Mouse (Mus musculus): ENCODE results near the gene Anks1.

The Anks1 gene

DNA sequence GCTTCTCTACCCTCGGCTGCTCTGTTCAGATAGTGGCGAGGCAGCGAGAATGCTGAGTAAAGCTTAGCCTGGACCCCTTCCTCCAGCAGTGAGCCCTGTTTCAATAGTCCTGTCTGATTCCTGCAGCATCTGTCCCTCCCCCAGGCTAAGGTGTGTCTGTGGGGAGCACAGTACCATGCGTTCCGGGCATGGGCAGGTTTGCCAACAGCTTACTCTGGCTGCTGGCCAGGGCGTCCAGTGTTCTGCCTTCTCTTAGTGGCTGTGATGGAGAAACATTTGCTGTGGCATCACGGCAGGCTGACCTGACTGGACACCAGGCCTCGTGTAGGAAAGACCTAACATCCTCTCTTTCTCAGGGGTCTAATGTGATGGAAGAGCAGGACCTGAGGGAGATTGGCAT is 141.1 kb downstream of the Anks1 start:
- DNase-seq (ENCODE audit: low spot score): no peak

DNA sequence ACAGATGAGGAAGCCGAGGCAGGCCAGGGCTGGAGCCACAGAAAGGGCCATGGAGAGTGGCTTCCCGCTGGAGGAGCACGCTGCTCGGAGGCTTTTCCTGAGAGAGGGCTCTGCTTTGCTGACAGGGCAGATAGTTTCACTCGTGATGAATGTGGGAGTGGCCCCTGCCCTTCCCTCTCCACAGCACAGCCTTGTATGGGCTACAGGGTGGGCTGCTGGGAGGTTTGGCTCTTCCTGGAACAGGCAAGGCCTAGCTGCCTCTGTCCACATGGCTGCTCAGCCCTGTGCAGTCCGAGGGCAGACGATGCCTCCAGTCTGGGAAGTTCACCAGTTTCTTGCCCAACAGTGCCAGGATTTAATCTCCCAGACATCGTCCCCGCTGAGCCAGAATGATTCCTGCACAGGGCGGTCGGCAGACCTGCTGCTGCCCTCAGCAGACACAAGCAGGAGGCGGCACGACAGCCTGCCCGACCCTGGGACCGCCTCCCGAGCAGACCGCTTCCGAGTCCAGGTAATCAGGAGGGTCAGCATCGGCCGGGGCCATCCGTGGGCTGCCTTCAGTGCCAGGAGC is 143.3 kb downstream of the Anks1 start:
- no peak for DNase-seq (ENCODE audit: low spot score)

DNA sequence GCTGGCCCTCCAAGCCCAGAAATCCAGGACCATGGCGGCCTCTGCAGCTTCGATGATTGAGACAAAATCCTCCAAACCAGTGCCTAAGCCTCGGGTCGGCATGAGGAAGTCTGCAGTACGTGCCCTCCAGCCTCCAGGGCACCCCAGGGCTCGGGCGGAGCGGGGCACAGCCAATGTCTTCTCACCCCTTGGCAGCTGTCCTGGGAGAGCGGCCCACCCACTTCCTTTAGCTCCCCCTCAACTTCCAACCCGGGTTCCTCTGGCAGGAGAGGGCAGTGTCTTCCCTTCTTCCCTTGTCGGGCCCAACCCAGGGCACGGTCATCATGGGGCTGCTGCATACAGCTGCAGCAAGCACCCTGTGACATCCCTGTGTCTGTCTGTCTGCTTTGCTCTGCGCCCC is 149.2 kb downstream of the Anks1 start:
- no peak for DNase-seq (ENCODE audit: low spot score)

DNA sequence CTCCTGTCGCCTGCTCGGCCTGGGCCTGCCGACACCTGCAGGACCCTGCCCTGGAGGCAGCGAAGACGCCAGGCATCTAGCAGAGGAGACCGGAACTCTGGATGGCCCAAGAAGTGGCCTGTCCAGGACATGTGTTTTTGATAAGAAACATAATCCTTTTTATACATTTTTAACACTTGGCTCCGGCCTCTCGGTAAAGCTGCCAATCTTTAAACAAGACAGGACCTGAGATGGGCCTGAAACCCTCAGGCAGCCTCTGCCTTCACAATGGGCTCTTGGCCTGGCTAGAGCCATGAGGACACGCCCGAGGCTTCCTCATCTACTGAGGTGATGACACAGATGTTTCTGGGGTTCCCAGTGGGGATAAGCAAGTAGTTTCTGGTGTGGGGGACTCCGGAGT is 151.6 kb downstream of the Anks1 start:
- DNase-seq (ENCODE audit: low spot score): no peak

DNA sequence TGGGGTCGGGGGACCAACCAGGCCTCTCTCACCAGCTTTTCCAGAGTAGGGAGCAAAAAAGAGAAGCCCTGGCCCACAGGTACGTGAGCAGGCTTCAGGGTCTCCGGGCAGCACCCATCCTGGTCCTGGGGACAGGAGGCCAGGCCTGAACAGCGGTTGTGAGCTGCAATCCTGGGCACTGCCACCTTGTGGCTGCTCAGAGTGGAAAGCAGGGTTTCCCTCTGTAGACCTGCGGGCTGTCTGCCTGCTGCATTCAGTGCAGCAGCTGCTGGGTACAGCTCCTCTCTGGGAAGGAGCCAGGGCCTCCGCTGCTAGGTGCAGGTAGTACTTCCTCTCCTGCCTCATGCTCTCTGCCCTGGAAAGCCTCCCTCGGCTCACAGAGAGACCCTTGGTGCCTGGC is 152.4 kb downstream of the Anks1 start:
- peak; percentile 70 for DNase-seq (ENCODE audit: low spot score)

DNA sequence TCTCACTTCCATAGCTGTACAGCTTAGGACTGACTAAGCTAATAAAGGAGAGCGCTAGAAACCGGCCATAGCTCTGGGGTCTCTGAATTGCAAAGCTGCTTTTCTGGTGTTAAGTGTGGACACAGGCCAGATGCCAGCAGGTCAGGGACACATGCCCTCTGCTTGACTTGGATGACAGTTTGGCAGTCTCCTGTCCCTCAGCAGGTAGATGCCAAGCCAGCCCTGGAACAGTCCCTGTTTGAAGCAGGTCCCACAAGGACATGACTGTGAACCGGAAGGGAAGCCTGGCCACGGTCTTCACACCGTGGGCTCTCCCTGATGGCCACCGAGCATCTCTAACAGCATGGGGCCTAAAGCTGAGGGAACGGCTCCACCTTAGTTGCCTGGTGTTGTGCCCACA is 153.6 kb downstream of the Anks1 start:
- DNase-seq (ENCODE audit: low spot score): no peak

DNA sequence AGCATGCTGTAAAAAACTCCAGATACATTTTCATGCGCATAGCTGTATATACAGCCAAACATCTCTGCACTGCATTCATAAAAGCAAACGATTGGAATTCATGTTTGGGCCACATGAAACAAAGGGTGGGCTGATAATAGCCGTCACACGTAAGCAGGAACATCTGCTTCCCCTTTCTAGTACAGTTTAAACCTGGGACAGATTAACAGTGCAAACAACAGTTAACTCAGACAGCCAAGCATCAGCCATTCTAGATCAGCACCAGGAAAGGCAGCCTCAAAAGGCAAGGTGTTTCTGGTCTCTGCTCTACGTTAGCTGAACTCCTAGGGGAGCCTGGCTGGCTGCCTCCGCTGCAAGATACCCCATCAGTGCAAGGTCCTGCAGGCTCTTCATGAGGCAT is 154.1 kb downstream of the Anks1 start:
- no peak for DNase-seq (ENCODE audit: low spot score)

DNA sequence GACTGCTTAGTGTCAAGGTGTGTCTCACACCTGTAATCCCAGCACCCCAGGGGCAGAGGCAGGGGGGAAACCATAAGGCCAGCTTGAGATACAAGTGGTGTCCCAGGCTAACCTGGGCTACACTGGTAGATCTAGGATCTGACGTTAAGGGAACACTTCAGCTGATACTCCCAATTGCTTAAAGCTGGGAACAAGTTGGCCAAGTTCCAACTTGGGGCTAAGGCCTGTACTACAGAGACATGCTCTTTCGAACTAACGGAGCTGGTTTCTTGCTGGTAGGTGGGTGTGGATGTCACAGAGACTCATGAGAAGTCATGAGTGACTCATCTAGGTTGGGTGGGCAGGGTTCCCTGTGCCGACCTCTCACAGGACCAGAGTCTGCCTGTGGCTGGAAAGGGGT is 158.2 kb downstream of the Anks1 start:
- DNase-seq (ENCODE audit: low spot score): no peak

DNA sequence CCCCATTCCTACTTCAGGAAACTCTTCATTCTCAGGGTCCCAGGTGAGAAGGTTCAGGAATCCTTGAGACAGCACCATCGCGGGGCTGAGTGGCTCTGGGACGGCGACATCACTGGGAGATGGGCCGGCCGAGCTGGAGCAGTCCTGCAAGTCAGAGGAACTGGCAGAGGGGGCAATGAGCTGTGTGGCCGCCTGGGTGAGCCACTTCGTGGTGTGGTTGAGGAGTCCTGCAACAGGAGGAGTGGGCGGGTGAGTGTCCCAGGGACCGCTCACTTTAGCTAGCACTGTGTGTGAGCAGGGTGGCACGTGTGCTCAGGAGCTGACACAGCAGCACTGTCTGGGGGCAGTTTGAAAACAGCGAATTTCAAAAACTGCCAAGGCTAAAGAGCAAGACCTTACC is 160.3 kb downstream of the Anks1 start:
- DNase-seq (ENCODE audit: low spot score): no peak

DNA sequence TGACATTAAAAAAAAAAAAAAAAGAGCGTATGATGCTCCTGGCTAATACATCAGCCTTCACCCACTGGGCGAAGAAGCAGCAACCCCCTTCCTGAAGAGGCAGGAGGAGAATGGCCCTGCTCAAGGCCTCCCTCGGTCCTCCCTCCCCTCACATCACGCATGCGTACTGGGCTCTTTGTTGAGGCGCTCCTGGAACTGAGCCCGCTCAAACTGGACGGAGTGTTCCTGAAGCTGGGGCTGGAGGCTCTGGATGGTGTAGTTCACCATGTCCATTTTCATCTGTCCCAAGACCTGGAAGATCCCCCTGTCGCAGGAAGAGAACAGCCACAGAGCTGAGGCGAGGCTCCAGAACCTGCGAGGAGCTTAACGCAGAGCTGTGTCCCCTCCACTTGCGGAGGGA is 161.2 kb downstream of the Anks1 start:
- DNase-seq (ENCODE audit: low spot score): no peak

DNA sequence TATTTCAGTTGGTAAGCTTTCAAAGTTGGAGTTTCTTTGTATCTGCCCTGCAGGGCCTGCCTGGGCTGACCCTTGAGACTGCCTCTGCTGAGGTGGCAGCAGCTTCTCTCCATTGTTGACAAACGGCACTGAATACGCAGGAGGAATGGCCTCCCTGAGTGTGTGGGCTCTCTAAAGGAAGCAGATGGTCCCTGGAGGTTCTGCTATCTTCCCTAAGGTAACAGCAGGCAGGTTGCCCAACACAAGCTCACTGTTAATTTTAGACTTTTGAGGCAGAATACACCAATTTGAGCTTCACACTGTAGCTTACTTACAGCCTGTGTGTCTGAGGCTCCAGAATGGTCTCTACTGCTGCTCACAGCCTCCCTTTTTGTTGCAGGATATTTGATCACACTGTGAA is 163.6 kb downstream of the Anks1 start:
- DNase-seq (ENCODE audit: low spot score): no peak

DNA sequence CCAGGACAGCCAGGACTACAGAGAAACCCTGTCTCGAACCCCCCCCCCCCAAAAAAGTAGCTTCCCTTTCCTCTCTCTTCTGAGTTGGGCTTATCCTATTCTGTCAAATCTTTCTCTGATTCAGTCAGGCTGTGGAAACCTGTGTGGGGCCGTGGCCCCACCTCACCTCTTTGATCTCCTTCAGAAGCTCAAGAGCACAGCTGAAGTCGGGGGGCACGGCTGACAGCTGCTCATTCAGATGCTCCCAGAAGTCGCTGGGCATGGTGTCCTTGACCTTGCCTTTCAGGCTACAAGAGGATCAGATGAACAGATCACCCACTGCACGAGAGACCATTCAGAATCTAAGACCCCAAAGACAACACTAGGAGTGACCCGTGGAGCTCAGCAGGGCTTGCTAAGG is 165.4 kb downstream of the Anks1 start:
- no peak for DNase-seq (ENCODE audit: low spot score)

DNA sequence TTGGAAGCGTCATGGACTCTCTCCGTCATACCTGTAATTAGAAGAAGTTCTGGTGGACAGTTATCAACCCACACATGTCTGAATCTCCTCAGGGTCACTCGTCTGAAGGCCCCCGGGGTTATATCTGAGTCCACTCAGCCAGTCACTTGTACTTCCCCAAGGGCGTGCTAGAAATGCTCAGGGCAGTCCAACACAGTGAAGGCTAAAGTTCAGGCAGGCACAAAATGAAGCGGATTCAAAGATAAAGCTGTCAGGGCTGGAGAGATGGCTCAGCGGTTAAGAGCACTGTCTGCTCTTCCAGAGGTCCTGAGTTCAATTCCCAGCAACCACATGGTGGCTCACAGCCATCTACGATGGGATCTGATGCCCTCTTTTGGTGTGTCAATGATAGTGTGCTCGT is 168.9 kb downstream of the Anks1 start:
- DNase-seq (ENCODE audit: low spot score): no peak

DNA sequence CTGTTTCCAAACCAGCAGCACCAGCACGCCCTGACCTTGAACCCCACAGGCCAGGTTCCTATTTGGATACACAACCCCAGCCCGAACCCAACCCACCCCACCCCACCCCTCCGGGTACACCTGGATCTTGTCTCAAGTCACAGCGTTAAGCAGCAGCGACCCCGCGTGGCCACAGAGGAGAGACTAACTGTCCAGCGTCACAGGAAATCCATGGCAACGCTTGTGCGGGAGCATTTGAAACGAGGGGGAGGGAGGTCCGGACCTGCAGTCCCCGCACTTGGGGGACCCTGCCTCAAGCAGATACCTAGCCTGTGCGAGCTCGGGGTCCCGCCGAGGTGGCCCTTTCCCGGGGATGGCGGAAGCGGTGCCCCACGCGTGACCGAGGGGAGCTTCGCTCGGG is 170.5 kb downstream of the Anks1 start:
- DNase-seq (ENCODE audit: low spot score): peak; percentile 92

DNA sequence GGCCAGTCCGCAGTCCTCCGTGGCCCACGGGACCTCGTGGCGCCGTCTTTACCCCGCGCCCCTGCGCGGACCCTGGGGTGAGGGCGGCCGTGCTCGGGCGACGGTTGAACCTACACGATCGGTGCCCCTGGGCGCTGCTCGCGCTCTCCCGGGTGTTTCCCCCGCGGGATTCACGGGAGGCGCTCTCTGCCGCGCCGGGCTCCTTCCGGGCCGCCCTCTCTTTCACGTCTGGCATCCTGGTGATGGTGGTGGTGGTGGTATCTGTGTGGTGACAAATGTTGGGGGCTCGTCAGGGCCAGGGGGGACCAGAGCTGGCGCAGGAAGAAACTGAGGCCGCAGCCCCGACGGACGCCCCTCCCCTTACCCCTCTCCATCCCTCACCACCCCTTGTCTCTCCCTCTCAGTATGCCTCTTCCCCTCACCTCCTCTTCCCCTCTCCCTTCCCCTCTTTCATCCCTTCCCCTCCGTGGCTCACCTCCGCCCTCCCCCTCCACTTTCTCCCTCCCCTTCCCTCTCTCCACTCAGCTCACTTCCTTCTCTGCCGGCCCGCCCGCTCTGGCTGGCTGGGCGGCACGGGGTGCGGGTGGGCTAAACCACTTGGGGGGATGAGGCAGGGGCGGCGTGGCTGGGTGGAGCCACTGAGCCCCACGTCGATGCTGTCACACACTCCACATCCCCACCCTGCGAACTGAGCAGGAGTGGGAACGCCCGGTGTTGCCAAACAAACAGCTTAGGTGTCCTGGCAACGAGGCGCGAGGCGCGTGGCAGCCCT is 171.1 kb downstream of the Anks1 start, which contains the start of gene Tcp11:
TSS of gene Tcp11 (minus strand) at position 595 of the 772 bp plus-strand sequence.
- DNase-seq (ENCODE audit: low spot score): peak; percentile 91

DNA sequence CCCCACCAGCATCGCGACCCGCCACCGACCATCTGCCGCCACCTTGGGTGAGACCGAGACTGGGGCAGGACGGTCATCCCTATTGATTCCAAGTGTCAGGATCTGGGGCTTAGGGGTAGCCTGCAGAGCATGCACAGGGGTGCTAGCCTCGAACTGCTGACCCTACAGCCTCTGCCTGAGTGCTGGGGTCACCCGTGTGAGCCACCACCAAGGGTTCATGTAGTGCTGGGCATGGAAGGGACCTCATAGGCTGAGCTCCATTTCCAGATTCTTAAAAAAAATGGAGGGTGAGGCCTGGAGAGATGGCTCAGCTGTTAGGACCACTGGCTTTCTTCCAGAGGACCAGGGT is 171.7 kb downstream of the Anks1 start:
- no peak for DNase-seq (ENCODE audit: low spot score)

DNA sequence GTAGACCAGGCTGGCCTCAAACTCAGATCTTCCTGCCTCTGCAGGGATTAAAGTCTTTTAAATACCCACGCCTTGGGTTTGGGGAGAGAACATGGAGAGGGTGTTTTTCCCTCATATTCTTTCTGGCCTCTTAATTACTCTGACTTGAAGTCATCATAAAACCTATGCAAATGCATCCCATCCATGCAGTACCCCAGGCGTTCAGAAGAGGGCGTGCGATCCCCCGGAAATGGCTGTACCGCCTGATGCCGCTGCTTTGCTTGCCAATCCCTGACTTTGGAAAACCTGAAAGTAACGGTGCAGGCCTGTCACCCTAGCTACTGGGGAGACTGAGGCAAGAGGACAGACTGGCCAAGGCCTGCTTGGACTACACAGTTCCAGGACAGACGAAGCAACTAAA is 172.3 kb downstream of the Anks1 start:
- DNase-seq (ENCODE audit: low spot score): peak; percentile 65

DNA sequence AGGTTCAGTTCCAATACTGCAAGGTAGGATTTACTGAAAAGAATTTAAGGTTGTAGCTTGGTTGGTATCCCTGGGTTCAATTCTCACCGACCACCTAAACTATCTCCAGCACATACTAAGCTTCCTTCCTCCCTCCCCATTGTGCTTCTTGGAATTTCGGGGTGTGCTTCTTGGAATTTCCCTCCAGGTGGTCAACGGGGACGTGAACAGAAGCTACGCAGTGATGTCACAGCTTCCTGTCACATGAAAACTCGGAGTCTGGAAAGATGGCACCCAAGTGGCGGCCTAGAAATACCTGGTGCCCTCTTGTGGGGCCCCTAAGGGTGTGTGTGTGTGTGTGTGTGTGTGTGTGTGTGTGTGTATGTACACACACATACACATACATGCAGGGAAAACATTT is 172.8 kb downstream of the Anks1 start:
- no peak for DNase-seq (ENCODE audit: low spot score)

DNA sequence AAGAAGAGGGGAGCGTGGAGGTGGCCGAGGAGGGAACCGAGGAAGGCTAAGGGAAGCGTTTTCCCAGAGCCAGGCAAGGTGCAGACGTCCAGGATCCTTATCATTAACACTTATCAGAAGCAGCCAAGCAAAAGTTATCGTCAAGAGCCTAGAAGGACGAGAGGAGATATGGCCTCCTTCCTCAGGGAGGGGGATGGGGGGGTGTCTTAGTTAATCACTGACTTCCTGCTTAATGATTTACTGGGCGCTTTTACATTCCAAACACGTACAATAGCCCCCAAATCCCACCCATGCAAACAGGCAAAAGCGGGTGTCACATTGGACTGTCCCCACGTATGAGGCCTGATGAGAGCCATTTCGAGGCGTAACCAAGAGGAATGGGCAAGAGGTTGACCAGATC is 173.8 kb downstream of the Anks1 start:
- DNase-seq (ENCODE audit: low spot score): no peak

DNA sequence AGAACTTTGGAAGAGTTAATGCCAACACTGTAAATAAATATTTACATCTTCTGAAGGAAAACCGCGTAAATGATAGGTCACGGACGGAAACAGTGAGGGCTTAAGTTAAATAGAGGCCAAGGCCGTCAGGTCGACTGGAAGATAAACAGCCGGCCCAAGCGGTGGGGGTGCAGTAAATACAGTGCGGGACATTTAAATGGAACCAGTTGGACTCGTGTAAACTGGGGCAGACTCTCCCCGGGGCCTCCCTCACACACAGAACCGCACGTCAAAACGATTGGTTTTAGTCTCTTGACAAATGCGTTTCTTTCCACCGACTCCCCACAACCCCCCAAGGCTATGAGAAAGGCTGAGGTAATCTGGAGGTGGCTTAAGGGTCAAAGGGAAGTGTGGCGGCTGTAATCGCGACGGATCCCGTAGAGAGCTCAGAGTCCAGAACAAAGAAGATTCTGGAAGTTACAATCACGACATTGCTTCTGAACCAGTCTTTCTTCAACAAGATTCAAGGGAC is 175.3 kb downstream of the Anks1 start:
- DNase-seq (ENCODE audit: low spot score): peak; percentile 74

DNA sequence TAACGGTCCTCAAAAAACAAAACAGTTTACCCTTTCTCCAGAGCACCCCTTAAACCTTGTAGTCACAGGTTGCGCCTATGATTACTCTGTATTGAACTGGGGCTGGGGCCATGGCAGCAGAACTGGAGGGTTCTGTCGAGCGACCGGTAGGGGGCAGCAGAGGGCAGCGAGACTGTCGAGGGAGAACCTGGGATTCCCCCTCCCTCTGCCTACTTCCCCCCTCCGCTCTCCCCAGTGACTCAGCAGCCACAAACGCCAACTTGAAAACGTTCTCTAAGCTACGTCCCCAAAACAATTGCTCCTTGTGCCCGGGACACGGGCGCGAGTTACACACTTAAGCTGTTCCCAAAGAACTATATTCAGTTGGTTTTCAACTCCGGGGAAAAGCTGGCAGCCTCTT is 175.9 kb downstream of the Anks1 start:
- DNase-seq (ENCODE audit: low spot score): peak; percentile 96

DNA sequence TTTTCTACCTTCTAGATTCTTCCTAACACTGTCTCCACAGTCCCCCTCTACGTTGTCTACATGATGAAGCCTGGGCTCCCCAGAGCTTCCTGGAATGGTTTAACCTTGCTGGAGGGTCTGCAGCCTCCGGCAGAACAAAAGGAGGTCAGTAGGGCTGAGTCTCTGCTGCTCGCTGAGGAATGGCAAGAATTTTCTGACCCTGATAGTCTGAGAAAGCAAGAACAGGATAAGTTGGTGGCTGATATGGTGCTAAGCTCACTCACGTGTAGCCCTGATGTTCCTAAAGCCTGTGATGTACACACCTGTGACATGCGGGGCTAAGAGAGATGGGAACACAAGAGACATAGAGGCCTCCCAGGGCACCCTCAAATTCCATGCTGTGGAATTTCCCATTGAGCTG is 178.3 kb downstream of the Anks1 start:
- peak; percentile 58 for DNase-seq (ENCODE audit: low spot score)

DNA sequence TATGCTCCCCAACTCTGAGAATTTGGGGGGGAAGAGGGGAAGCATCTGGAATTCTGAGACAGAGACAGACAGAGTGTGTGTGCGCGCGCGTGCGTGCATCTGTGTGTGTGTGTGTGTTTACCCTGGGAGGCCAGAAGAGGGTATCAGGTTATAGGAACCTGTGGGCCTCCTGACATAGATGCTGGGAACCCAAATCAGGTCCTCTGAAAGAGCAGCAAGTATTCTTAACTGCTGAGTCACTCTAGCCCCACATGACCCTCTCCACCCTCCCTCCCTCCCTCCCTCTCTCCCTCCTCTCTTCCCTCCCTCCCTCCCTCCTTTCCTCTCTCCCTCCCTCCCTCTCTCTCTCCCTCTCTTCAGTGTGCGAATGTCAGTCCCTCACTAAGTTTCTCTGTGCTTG is 179.6 kb downstream of the Anks1 start:
- no peak for DNase-seq (ENCODE audit: low spot score)

DNA sequence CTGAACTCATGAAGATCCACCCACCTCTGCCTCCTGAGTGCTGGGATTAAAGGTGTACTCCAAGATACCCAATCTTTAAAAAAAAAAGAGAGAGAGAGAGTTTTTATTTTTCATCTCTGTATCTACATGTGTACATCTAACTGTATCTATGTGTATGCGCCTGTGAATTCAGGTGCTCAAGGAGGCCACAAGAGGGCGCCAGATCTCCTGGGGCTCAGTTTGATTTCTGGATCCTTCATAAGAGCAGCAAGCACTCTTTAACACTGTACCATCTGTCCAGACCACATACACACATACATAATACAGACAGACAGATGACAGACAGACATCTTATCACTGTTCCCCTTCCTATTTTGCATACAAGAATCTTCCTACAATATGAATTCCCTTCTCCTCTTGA is 183.2 kb downstream of the Anks1 start:
- peak; percentile 42 for DNase-seq (ENCODE audit: low spot score)
